Comparison of ENCODE assay signal across 8 mouse cellular contexts in the genomic region with DNA sequence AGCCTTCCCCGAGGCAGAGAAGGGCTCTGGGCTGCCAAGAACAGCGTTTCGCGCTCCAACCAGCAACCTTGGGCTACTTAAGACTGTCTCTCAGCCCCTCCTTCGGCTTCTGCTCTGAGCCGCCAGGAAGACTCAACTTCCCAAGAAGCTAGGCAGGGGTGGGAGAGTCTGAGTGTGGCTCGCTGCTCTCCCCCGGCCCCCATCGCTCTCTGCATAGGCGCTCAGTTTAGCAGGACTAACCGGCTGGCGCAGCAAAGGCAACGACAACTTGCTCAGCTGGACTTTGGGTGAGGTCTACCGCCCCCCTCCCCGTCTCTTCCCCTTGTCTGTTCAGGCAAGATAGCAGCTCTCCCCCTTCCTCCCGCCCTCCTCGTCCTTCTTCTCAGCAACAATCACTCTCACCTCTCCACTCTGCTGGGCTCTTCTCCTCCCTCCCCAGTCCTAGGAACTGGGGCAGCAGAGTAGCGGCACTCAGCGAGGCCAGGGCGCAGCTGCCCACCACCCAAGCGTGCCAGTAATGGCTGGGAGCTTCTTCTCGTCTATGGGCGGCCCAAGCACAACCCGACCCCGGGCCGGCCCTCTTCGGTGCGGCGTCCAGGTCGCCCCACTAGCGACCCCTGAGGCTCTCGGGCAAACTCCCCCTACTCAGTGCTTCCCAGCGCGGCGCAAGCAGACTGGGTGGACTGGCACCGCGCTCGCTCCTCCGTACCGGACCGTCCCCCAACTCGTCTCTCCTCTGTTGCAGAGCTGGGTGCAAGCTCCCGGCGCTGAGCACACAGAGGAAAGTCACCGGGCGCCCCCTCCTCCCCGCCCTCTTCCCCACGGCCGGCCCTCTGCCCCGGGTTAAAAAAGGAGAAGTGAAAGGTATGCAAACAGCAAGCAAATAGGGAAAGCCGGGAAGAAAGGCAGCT. TPM values are rescaled to one million over a fixed set of nuclear protein-coding genes. Genes with fewer than 3 reads are reported as not detected.
DNase-seq lines count a peak whose midpoint lies in the region; ATAC-seq lines count a peak whose summit lies in the region.

No protein-coding gene starts in this region.

- peak overlapping the region; percentile 47 for H3K9ac ChIP-seq in forebrain, embryonic 15.5 days (replicated peaks)
- peak overlapping the region; percentile 52 for H3K9ac ChIP-seq in midbrain, embryonic 15.5 days

- peak; percentile 39 to 53 for DNase-seq in adrenal gland, adult 18-20 months (ENCODE audit: low spot score in 2 of 2)
- DNase-seq in adrenal gland, postnatal 4 days (ENCODE audit: low spot score in 2 of 2) = no peak
- DNase-seq in adrenal gland, postnatal 14 days = peak; percentile 65
- peak; percentile 7 for DNase-seq in kidney, adult 9 months
- no peak for DNase-seq in thymus, adult 18-20 months

- ATAC-seq in forebrain, embryonic 15.5 days (replicated peaks) = peak; percentile 12; the same call in 1 of the 2 replicates
- peak; percentile 40 for ATAC-seq in midbrain, embryonic 15.5 days (replicated peaks)
- no peak for ATAC-seq in erythroid progenitor cell, adult 5-6 weeks (replicated peaks; ENCODE audit: low FRiP score, poor library complexity, severe bottlenecking)

- peak overlapping the region; percentile 85 for H3K4me2 ChIP-seq in forebrain, embryonic 15.5 days (replicated peaks)
- peak overlapping the region; percentile 95 for H3K4me2 ChIP-seq in midbrain, embryonic 15.5 days

- H3K27me3 ChIP-seq in forebrain, embryonic 15.5 days = peaks cover 11% of the 10 kb centered on the region; the same call in 1 of the 2 replicates
- peaks cover 19% of the 10 kb centered on the region for H3K27me3 ChIP-seq in midbrain, embryonic 15.5 days (replicated peaks)

- peak overlapping the region; percentile 89; the same call in 1 of the 2 replicates for H3K27ac ChIP-seq in forebrain, embryonic 15.5 days (replicated peaks)
- peak overlapping the region; percentile 83 for H3K27ac ChIP-seq in midbrain, embryonic 15.5 days

- peak overlapping the region; percentile 72 for H3K4me3 ChIP-seq in forebrain, embryonic 15.5 days
- peak overlapping the region; percentile 55 for H3K4me3 ChIP-seq in midbrain, embryonic 15.5 days

- H3K4me1 ChIP-seq in forebrain, embryonic 15.5 days = peaks cover 41% of the 10 kb centered on the region
- H3K4me1 ChIP-seq in midbrain, embryonic 15.5 days = peaks cover 44% of the 10 kb centered on the region

- H3K36me3 ChIP-seq in forebrain, embryonic 15.5 days = no peaks in the 10 kb centered on the region
- no peaks in the 10 kb centered on the region for H3K36me3 ChIP-seq in midbrain, embryonic 15.5 days (replicated peaks)

- no peaks in the 10 kb centered on the region for H3K9me3 ChIP-seq in forebrain, embryonic 15.5 days
- H3K9me3 ChIP-seq in midbrain, embryonic 15.5 days = no peaks in the 10 kb centered on the region

- under 1% methylated on average over 51 of the region's 51 CpGs for WGBS in forebrain, embryonic 15.5 days
- WGBS in midbrain, embryonic 15.5 days = under 1% methylated on average over 51 of the region's 51 CpGs

RNA-seq across cellular contexts. Expression of gene Prox1, which starts 1.5 kb away (rescaled TPM):
- 10 to 100 TPM; 16.2 to 28.2 TPM for total RNA-seq in adrenal gland, adult 18-20 months (2021)
- total RNA-seq in adrenal gland, postnatal 4 days (2021) = 10 to 100 TPM; 42.7 to 52.3 TPM
- 29.3 and 34.5 TPM in 2 replicates for total RNA-seq in adrenal gland, postnatal 14 days (2021)
- 10.1 and 13.1 TPM in 2 replicates for polyA plus RNA-seq in forebrain, embryonic 15.5 days (2015; fragmentation: Nextera tagmentation; extraction: Ambion mirVana)
- 11.1 and 14.1 TPM in 2 replicates for polyA plus RNA-seq in midbrain, embryonic 15.5 days (2015; fragmentation: Nextera tagmentation; extraction: Ambion mirVana)
- not detected in 2 replicates for total RNA-seq in erythroid progenitor cell, adult 5-6 weeks (2015; ENCODE audit: low replicate concordance)
- not detected in 2 replicates for total RNA-seq in erythroid progenitor cell, adult 5-6 weeks (2017; ENCODE audit: low replicate concordance)

Comparison
In these comparisons a context has a peak if more than half of its experiments do, and no peak if none do; other contexts are left out.
1. DNase-seq: peak in adrenal gland, adult 18-20 months (2 of 2), adrenal gland, postnatal 14 days (single experiment) and kidney, adult 9 months (single experiment); none in adrenal gland, postnatal 4 days (0 of 2) and thymus, adult 18-20 months (0 of 2).
2. RNA of gene Prox1, which starts 1.5 kb away (total RNA-seq): 42.7 to 52.3 TPM in adrenal gland, postnatal 4 days, 29.3 to 34.5 TPM in adrenal gland, postnatal 14 days and 16.2 to 28.2 TPM in adrenal gland, adult 18-20 months; not detected in erythroid progenitor cell, adult 5-6 weeks; every median in the first group is over 10 times any median in the second.